Mouse (Mus musculus) forebrain, postnatal 0 days (tissue): ENCODE results near the gene Gli2. TPM values are rescaled to one million over a fixed set of nuclear protein-coding genes. Genes with fewer than 3 reads are reported as not detected.

Source experiments
- ATAC-seq: fragments of 200-750 bp; cut with Nextera tagmentation; 2 replicates; pipeline ENCODE4 v1.8.0; 2017; ENCODE audit warnings: mild to moderate bottlenecking, moderate library complexity
- DNase-seq: peaks from one replicate; pipeline ENCODE4 v3.0.0-alpha.2; 2015
- H3K27ac ChIP-seq: fragments of 300-500 bp; sonication (generic); 2 replicates; pipeline ENCODE4 v1.5.1; 2014; ENCODE audit warnings: low read depth, mild to moderate bottlenecking, antibody characterized with exemption, low read length, moderate library complexity, mixed read lengths
- H3K27me3 ChIP-seq: fragments of 300-500 bp; sonication (generic); 2 replicates; pipeline ENCODE4 v1.6.1; 2014; ENCODE audit warnings: mild to moderate bottlenecking, low read length, mixed read lengths; ENCODE audit not compliant: insufficient read depth
- H3K36me3 ChIP-seq: fragments of 300-500 bp; sonication (generic); 2 replicates; pipeline ENCODE4 v1.6.1; 2014; ENCODE audit warnings: mild to moderate bottlenecking, moderate library complexity; ENCODE audit not compliant: insufficient read depth
- H3K4me1 ChIP-seq: fragments of 300-500 bp; sonication (generic); 2 replicates; pipeline ENCODE4 v1.6.1; 2014; ENCODE audit warnings: antibody characterized with exemption; ENCODE audit not compliant: insufficient read depth
- H3K4me2 ChIP-seq: fragments of 300-500 bp; sonication (generic); 2 replicates; pipeline ENCODE4 v1.6.1; 2014; ENCODE audit warnings: low read depth, mild to moderate bottlenecking, moderate library complexity
- H3K4me3 ChIP-seq: fragments of 300-500 bp; sonication (generic); 2 replicates; pipeline ENCODE4 v1.5.1; 2014; ENCODE audit warnings: low read depth, low read length, mixed read lengths
- H3K9ac ChIP-seq: fragments of 300-500 bp; sonication (generic); 2 replicates; pipeline ENCODE4 v1.6.1; 2014; ENCODE audit warnings: mild to moderate bottlenecking
- H3K9me3 ChIP-seq: fragments of 300-500 bp; sonication (generic); 2 replicates; pipeline ENCODE4 v1.6.1; 2016; ENCODE audit warnings: low read length
- CTCF ChIP-seq: sonication (generic); IDR thresholded peaks from 2 replicates; pipeline ENCODE4 v1.5.1; 2016; ENCODE audit warnings: antibody characterized with exemption, control low read depth, low read depth
- WGBS: fragments of 180-500 bp; shearing (Covaris S2); extraction: QIAGEN DNeasy Blood & Tissue Kit; methylation state at CpG from one replicate; pipeline ENCODE4 v1.1.7; 2014; 5-methylcytosine and 5-hydroxymethylcytosine counted together
- polyA plus RNA-seq: library from polyadenylated mRNA; unstranded; fragments of >200 nt; fragmentation: Nextera tagmentation; extraction: Ambion mirVana; gene quantifications from 2 replicates; pipeline ENCODE4 v1.2.1, GENCODE M21; 2015
- total RNA-seq: library from RNA; depleted of rRNA; stranded (reverse); fragments of >200 nt; gene quantifications from 2 replicates; pipeline ENCODE4 v1.2.3, GENCODE M21; 2014

Gli2 gene
- total and polyA plus RNA-seq, 2 experiments from 2014 or later: 1.3 to 4.4 TPM

DNA sequence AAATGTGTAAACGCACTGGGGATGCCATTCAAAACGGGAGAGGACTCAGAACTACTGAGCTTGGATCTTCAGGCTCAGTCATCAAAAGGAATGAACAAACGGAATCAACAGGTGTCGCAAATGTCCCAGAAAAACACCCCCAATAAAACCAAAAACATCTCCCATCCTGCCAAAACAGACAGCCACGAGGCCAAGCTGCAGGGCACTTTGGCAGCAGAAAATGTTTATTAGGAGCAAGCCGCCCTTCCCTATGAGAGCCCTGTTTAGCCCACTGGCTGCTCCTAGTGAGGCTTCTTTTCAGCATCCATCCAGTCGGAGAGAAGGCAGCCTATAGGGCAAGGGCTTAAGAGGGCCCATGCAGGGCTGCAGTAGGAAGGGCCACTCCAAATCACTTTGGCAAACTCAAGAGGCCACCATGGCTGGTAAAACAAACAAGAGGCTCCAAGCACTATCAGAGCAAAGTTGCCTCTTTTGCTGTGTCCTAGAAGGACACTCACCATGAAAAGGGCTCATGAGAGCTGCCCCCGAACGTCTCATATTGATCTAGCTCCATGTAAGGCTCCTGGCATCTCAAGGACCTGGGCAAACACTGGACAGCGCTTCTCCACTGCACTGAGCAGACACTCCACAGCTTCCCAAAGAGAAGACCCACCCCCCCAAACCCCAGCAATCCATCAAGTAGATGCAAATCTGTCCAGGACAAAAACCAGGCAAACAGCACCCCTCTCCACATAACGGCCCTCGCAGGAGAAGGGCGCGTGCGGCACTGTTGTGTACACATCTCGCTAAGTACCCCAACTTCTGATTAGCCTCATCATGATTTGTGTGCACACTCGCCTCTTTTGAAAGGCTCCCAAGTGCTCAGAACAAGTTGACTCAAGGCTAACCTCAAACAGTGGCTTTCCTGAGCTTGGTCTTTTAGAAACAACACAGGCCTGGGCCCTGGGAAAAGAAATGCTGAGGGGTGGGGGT lies 139.7 kb downstream of the Gli2 start:
- Histone ChIP-seq H3K9me3 (no peaks in the 10 kb centered on the region), H3K4me2 (peak overlapping the region; percentile 41), H3K27ac (no peak overlapping the region), H3K4me3 (peak overlapping the region; percentile 19; the same call in 1 of the 2 replicates), H3K36me3 (no peaks in the 10 kb centered on the region), H3K27me3 (no peaks in the 10 kb centered on the region), H3K9ac (no peak overlapping the region), H3K4me1 (0 out of 2 replicates have a peak, but pooled peaks cover 9% of the 10 kb centered on the region)
- DNase-seq: no peak
- no peak for TF ChIP-seq CTCF
- ATAC-seq: 0 out of 2 replicates have a peak, but pooled peaks have one; percentile 8
- 25% methylated on average over 17 of the region's 17 CpGs for WGBS

DNA sequence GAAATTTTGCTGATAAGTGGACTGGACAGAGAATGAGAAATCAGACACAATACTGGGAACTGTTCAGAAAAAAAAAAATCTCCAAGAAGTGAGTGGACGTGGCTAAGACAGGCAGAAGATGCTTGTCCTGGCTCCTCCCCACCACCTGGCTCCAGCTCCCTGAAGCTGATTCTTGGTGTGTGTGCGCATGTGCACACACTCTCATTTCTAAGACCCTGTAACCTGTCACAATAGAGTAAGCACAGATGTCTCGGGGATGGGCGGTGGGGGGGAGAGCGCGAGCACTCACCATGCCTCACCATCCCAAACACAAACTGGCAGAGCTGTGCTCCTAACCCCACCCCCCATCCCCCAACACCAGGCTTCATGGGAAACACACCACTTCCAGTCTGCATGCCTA lies 140.5 kb downstream of the Gli2 start:
- 17% methylated on average over 6 of the region's 6 CpGs for WGBS
- Histone ChIP-seq H3K36me3 (no peaks in the 10 kb centered on the region), H3K9me3 (no peaks in the 10 kb centered on the region), H3K27me3 (no peaks in the 10 kb centered on the region), H3K9ac (no peak overlapping the region), H3K4me2 (peak overlapping the region; percentile 41), H3K4me1 (0 out of 2 replicates have a peak, but pooled peaks cover 9% of the 10 kb centered on the region), H3K27ac (no peak overlapping the region), H3K4me3 (peak overlapping the region; percentile 19; the same call in 1 of the 2 replicates)
- no peak for TF ChIP-seq CTCF
- DNase-seq: peak; percentile 76
- ATAC-seq: peak; percentile 85

DNA sequence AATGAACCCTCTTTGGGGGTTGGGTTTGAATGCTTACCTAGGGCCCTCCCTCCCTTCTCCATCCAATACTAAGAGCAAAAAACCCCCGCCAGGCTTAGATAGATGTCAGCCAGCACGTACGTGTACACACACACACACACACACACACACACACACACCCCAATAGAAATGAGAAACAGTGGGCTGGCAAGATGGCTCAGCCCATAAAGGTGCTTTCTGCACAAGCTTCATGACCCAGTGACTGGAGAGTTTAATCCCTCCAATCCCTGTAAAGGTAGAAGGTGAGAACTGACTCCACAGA lies 142.0 kb downstream of the Gli2 start:
- 19% methylated on average over 3 of the region's 3 CpGs for WGBS
- no peak for TF ChIP-seq CTCF
- 0 out of 2 replicates have a peak, but pooled peaks cover 9% of the 10 kb centered on the region for H3K4me1 ChIP-seq
- no peak for DNase-seq
- H3K36me3 ChIP-seq: no peaks in the 10 kb centered on the region
- ATAC-seq: no peak
- H3K4me3 ChIP-seq: no peak overlapping the region
- no peak overlapping the region for H3K27ac ChIP-seq
- no peaks in the 10 kb centered on the region for H3K9me3 ChIP-seq
- no peak overlapping the region for H3K9ac ChIP-seq
- no peaks in the 10 kb centered on the region for H3K27me3 ChIP-seq
- no peak overlapping the region for H3K4me2 ChIP-seq

DNA sequence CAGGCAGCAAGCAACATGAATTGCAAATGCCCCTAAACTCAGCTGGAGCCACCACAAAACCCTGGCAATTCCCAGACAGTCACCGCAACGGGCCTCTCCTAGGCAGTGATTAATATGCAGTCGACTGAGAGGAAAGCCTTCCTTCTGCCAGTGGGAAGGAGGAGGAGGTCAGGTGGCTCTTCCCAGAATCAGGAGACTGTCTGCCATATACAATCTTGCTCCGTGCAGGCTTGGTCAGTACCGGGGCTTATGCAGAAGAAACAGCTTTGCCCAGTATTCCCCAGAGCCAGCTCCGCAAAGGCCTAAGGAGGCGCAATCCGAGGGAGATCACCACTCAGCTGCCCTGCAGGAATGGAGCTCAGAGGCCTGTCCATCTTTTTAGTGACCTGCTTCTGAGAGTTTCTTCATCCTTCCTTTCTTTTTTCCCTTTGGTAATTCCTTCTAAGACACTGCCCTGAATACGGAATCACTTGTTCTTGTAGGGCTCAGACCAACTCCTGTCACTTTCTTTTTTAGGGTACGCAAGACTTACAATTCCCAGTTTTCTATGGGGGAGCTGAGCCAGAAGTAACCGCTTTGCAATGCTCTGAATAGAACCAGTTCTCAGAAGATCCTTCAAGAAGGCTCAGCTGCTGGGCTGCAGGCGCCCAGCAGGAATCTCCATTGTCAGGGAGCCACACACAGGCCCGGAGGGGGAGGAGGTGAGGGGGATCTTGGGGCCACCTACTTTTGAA lies 142.6 kb downstream of the Gli2 start:
- Histone ChIP-seq H3K27ac (no peak overlapping the region), H3K9me3 (no peaks in the 10 kb centered on the region), H3K27me3 (no peaks in the 10 kb centered on the region), H3K36me3 (no peaks in the 10 kb centered on the region), H3K4me1 (0 out of 2 replicates have a peak, but pooled peaks cover 9% of the 10 kb centered on the region), H3K4me3 (no peak overlapping the region), H3K4me2 (no peak overlapping the region), H3K9ac (no peak overlapping the region)
- TF ChIP-seq CTCF: no peak
- WGBS: 18% methylated on average over 13 of the region's 13 CpGs
- DNase-seq: peak; percentile 46
- peak; percentile 36; the same call in 1 of the 2 replicates for ATAC-seq

DNA sequence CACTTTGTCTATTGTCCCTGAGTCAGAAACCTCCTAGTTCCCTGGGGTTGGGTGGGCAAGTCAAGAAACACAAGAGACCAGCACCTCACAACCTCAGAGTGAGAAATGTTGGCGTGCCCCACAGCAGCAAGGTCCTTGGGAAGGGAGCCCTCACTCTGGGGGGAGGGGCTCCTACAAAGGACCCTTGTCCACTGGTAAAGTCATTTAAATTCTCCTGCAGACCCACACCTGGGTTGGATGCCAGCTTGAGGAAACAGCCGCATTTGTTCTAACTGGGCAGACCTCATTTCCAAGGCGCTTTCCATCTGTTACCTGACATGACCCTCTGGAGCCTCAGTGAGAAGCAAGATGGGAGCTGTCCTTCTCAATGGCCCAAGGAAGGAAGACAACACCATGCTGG lies 144.4 kb downstream of the Gli2 start:
- Histone ChIP-seq H3K4me3 (no peak overlapping the region), H3K27me3 (no peaks in the 10 kb centered on the region), H3K36me3 (no peaks in the 10 kb centered on the region), H3K9me3 (no peaks in the 10 kb centered on the region), H3K4me2 (no peak overlapping the region), H3K27ac (no peak overlapping the region), H3K4me1 (0 out of 2 replicates have a peak, but pooled peaks cover 9% of the 10 kb centered on the region), H3K9ac (no peak overlapping the region)
- no peak for TF ChIP-seq CTCF
- ATAC-seq (no peak), DNase-seq (no peak)
- WGBS: 77% methylated on average over 3 of the region's 3 CpGs

DNA sequence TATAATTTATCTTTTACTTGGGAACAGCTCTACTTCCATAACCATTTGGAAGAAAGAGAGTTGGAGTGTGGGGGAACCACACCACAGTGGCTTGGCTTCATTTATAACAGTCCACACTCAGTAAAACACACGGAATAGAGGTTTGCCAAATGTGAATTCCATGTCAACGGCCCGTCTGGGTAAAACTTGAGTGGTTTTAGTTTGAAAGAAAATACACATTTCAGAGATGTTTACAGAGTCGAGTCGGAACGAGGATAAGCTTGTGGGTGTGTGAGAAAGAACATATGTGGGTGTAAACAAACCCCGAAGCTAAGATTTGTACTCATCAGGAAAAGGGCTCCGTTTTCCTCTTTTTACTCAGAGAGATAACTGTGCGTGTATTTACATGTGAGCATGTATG lies 145.8 kb downstream of the Gli2 start:
- H3K4me1 ChIP-seq: 0 out of 2 replicates have a peak, but pooled peaks cover 9% of the 10 kb centered on the region
- no peak for TF ChIP-seq CTCF
- no peak for DNase-seq

More for the DNA sequence above, 145.8 kb downstream of the Gli2 start:
- H3K27ac ChIP-seq: no peak overlapping the region
- H3K4me2 ChIP-seq: no peak overlapping the region
- H3K36me3 ChIP-seq: no peaks in the 10 kb centered on the region
- WGBS: 54% methylated on average over 9 of the region's 9 CpGs
- no peak overlapping the region for H3K4me3 ChIP-seq
- no peaks in the 10 kb centered on the region for H3K27me3 ChIP-seq
- ATAC-seq: peak; percentile 33
- H3K9me3 ChIP-seq: no peaks in the 10 kb centered on the region
- H3K9ac ChIP-seq: no peak overlapping the region
